In the genomic region with DNA sequence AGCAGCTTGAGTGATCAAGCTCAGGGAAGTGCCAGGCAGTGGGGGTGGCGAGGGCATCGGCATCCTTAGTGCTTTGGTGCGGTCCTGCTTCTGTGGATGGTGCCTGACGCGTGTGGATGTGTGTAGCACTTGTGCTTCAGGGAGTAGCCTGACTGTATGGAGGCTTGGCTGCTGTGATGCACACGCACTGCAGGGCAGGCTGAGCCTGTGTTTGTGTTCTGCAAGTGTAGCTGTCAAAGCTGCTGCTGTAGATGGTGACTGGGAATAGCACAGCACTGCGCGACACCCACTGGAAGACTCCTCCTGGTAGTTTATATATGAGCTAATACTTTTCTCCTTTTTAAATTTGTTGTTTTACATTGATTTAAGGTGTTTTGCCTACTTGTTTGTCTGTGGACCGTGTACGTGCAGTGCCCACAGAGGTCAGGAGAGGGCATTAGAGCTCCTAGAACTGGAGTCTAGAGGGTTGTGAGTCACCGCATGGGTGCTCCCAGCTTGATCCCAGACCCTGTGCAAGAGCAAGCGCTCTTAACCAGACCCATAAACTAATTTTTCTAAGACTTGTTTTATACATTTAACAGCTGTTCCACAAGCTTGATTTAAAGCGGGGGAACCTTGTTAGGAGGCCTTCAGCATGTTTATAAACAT, we compare ENCODE assay signal across 11 mouse cellular contexts. TPM values are rescaled to one million over a fixed set of nuclear protein-coding genes. Genes with fewer than 3 reads are reported as not detected.
DNase-seq lines count a peak whose midpoint lies in the region; ATAC-seq and TF ChIP-seq lines count a peak whose summit lies in the region.
"Had no signal": no experiment of that assay in that cellular context is flagged by ENCODE, and none has a peak within 500 bp of the region (broad histone marks: within the 10 kb centered on the region; RNA-seq: fewer than 3 reads in every experiment).

No protein-coding gene starts in this region.

- TF ChIP-seq EP300 in stomach, postnatal 0 days (optimal IDR thresholded peaks at IDR 0.05): no peak

- H3K9ac ChIP-seq in stomach, postnatal 0 days (ENCODE audit: low read length): no peak overlapping the region

- peak; percentile 3 for DNase-seq in heart, postnatal 4 days
- no peak for DNase-seq in heart, postnatal 36 days
- peak; percentile 3 for DNase-seq in c-Kit-positive CD71-positive TER-119-positive erythroid progenitor cells, embryonic 14.5 days (ENCODE audit: low spot score)
- DNase-seq in stomach, postnatal 0 days (ENCODE audit: low spot score): peak; percentile 41
- DNase-seq in hindbrain, embryonic 10.5 days (ENCODE audit: low spot score): no peak
- DNase-seq in right cerebral cortex, postnatal 10 days (ENCODE audit: low spot score in 2 of 2): no peak
- DNase-seq: cerebellum, postnatal 36 days; right cerebral cortex, postnatal 25 days had no signal

- TF ChIP-seq CTCF in stomach, postnatal 0 days (IDR thresholded peaks at IDR 0.05; ENCODE audit: low read depth): peak; percentile 53

- no peak overlapping the region for H3K4me2 ChIP-seq in stomach, postnatal 0 days (replicated peaks; ENCODE audit: low read depth)

- H3K27me3 ChIP-seq in megakaryocyte, embryonic 14.5 days (replicated peaks): no peaks in the 10 kb centered on the region
- H3K27me3 ChIP-seq in stomach, postnatal 0 days (ENCODE audit: control insufficient read depth, insufficient read depth, low read length): no peaks in the 10 kb centered on the region
- H3K27me3 ChIP-seq in hindbrain, embryonic 10.5 days (ENCODE audit: insufficient read depth, poor library complexity, severe bottlenecking): no peaks in the 10 kb centered on the region

- H3K36me3 ChIP-seq in megakaryocyte, embryonic 14.5 days (replicated peaks; ENCODE audit: low read length): peaks cover 90% of the 10 kb centered on the region
- H3K36me3 ChIP-seq in stomach, postnatal 0 days (ENCODE audit: control insufficient read depth, insufficient read depth, low read length): peaks cover 23% of the 10 kb centered on the region
- peaks cover 91% of the 10 kb centered on the region for H3K36me3 ChIP-seq in hindbrain, embryonic 10.5 days

- H3K4me3 ChIP-seq in megakaryocyte, embryonic 14.5 days (replicated peaks): peak overlapping the region; percentile 11
- no peak overlapping the region for H3K4me3 ChIP-seq in stomach, postnatal 0 days (ENCODE audit: low read depth, low read length)
- no peak overlapping the region for H3K4me3 ChIP-seq in hindbrain, embryonic 10.5 days
- H3K4me3 ChIP-seq: erythroblast, embryonic 14.5 days had no signal

- intact Hi-C loops in heart, postnatal 36 days (cut with DNase I): no loop called here

- ATAC-seq in megakaryocyte, adult 5-6 weeks (ENCODE audit: poor library complexity, severe bottlenecking): no peak
- 0 out of 2 replicates have a peak, but pooled peaks have one; percentile 28 for ATAC-seq in stomach, postnatal 0 days (ENCODE audit: low FRiP score, low TSS enrichment)

- no peak overlapping the region for H3K27ac ChIP-seq in stomach, postnatal 0 days (replicated peaks)
- no peak overlapping the region for H3K27ac ChIP-seq in hindbrain, embryonic 10.5 days

- no peaks in the 10 kb centered on the region for H3K9me3 ChIP-seq in megakaryocyte, embryonic 14.5 days
- no peaks in the 10 kb centered on the region for H3K9me3 ChIP-seq in stomach, postnatal 0 days (ENCODE audit: control insufficient read depth, low read length)
- H3K9me3 ChIP-seq in hindbrain, embryonic 10.5 days: no peaks in the 10 kb centered on the region

- H3K4me1 ChIP-seq in megakaryocyte, embryonic 14.5 days: peaks cover 43% of the 10 kb centered on the region
- H3K4me1 ChIP-seq in stomach, postnatal 0 days (replicated peaks; ENCODE audit: control insufficient read depth, insufficient read depth): no peaks in the 10 kb centered on the region
- H3K4me1 ChIP-seq in hindbrain, embryonic 10.5 days (replicated peaks): 0 out of 2 replicates have a peak, but pooled peaks cover 5% of the 10 kb centered on the region

- WGBS in stomach, postnatal 0 days: 73% methylated on average over 13 of the region's 13 CpGs
- 94% methylated on average over 13 of the region's 13 CpGs for WGBS in hindbrain, embryonic 10.5 days

RNA-seq across cellular contexts. Expression of gene Ppp4r1, which starts 48.0 kb away (rescaled TPM):
- 10 to 100 TPM; 79.8 to 83.0 TPM for total RNA-seq in heart, postnatal 4 days (2021)
- total RNA-seq in heart, postnatal 36 days (2021): 10 to 100 TPM; 40.8 to 48.8 TPM
- polyA plus RNA-seq in megakaryocyte, embryonic 14.5 days (2012; ENCODE audit: insufficient read depth, low replicate concordance): 3.2 and 5.2 TPM in 2 replicates
- 57.8 and 78.5 TPM in 2 replicates for total RNA-seq in megakaryocyte, adult 5-6 weeks (2015)
- 57.3 and 58.5 TPM in 2 replicates for total RNA-seq in megakaryocyte, adult 5-6 weeks (2017)
- 14.2 and 15.3 TPM in 2 replicates for polyA plus RNA-seq in stomach, postnatal 0 days (2015; fragmentation: Nextera tagmentation; extraction: Ambion mirVana)
- 51.0 and 59.6 TPM in 2 replicates for polyA plus RNA-seq in hindbrain, embryonic 10.5 days (2016; fragmentation: Nextera tagmentation; extraction: Ambion mirVana)

RNA-seq across cellular contexts. Expression of gene Ralbp1, which starts 55.3 kb away (rescaled TPM):
- total RNA-seq in heart, postnatal 4 days (2021): 10 to 100 TPM; 29.3 to 33.4 TPM
- total RNA-seq in heart, postnatal 36 days (2021): 10 to 100 TPM; 39.4 to 41.1 TPM
- 83.9 and 184 TPM in 2 replicates for polyA plus RNA-seq in megakaryocyte, embryonic 14.5 days (2012; ENCODE audit: insufficient read depth, low replicate concordance)
- total RNA-seq in megakaryocyte, adult 5-6 weeks (2015): 32.3 and 34.9 TPM in 2 replicates
- 102 and 104 TPM in 2 replicates for total RNA-seq in megakaryocyte, adult 5-6 weeks (2017)
- polyA plus RNA-seq in stomach, postnatal 0 days (2015; fragmentation: Nextera tagmentation; extraction: Ambion mirVana): 114 and 117 TPM in 2 replicates
- polyA plus RNA-seq in hindbrain, embryonic 10.5 days (2016; fragmentation: Nextera tagmentation; extraction: Ambion mirVana): 46.4 and 58.3 TPM in 2 replicates

RNA-seq across cellular contexts. Expression of gene Rab31, which starts 57.8 kb away (rescaled TPM):
- 10 to 100 TPM; 39.7 to 42.5 TPM for total RNA-seq in heart, postnatal 4 days (2021)
- total RNA-seq in heart, postnatal 36 days (2021): 10 to 100 TPM; 13.6 to 15.6 TPM
- 2.8 TPM in 1 of 2 replicates, not detected in the other for polyA plus RNA-seq in megakaryocyte, embryonic 14.5 days (2012; ENCODE audit: insufficient read depth, low replicate concordance)
- total RNA-seq in megakaryocyte, adult 5-6 weeks (2015): 50.9 and 56.6 TPM in 2 replicates
- 85.0 and 90.9 TPM in 2 replicates for total RNA-seq in megakaryocyte, adult 5-6 weeks (2017)
- 23.1 and 23.5 TPM in 2 replicates for polyA plus RNA-seq in stomach, postnatal 0 days (2015; fragmentation: Nextera tagmentation; extraction: Ambion mirVana)
- polyA plus RNA-seq in hindbrain, embryonic 10.5 days (2016; fragmentation: Nextera tagmentation; extraction: Ambion mirVana): 60.8 and 63.2 TPM in 2 replicates
- polyA plus RNA-seq: erythroblast, embryonic 14.5 days had no signal

Comparison
In these comparisons a context has a peak if more than half of its experiments do, and no peak if none do; other contexts are left out.
1. DNase-seq: peak in heart, postnatal 4 days (single experiment), c-Kit-positive CD71-positive TER-119-positive erythroid progenitor cells, embryonic 14.5 days (single experiment) and stomach, postnatal 0 days (single experiment); none in heart, postnatal 36 days (0 of 2), hindbrain, embryonic 10.5 days (single experiment) and right cerebral cortex, postnatal 10 days (0 of 2).